In genomic region chr6:93348141-93348540, GRCm38 (mm10) we compare ENCODE assay signal across 31 mouse cellular contexts.
"Had no signal": no experiment of that assay in that cellular context is flagged by ENCODE, and none has a peak within 500 bp of the region (broad histone marks: within the 10 kb centered on the region; RNA-seq: fewer than 3 reads in every experiment).

No protein-coding gene starts in this region.

- DNase-seq: heart, adult 18-20 months; heart, adult 2 months; heart, postnatal 10 days; heart, postnatal 14 days; heart, postnatal 36 days; heart, postnatal 4 days; kidney, adult 11 months; kidney, postnatal 10 days; kidney, postnatal 14 days; kidney, postnatal 25 days; kidney, postnatal 4 days; layer of hippocampus, adult 9-11 months; layer of hippocampus, postnatal 36 days had no signal

- H3K4me1 ChIP-seq: heart, embryonic 10.5 days; heart, embryonic 12.5 days; hindbrain, embryonic 12.5 days; intestine, embryonic 15.5 days had no signal

- H3K27ac ChIP-seq: heart, adult 2 months; heart, embryonic 10.5 days; heart, embryonic 13.5 days; heart, embryonic 15.5 days; hindbrain, embryonic 10.5 days; hindbrain, embryonic 12.5 days; hindbrain, embryonic 13.5 days; hindbrain, embryonic 14.5 days; hindbrain, embryonic 15.5 days; hindbrain, postnatal 0 days; intestine, embryonic 15.5 days; kidney, postnatal 0 days; left cerebral cortex, adult 2 months had no signal

- H3K4me3 ChIP-seq: heart, adult 2 months; heart, embryonic 10.5 days; heart, embryonic 12.5 days; heart, embryonic 13.5 days; heart, embryonic 15.5 days; hindbrain, embryonic 10.5 days; hindbrain, embryonic 12.5 days; hindbrain, embryonic 13.5 days; hindbrain, embryonic 15.5 days; intestine, embryonic 15.5 days; left cerebral cortex, adult 2 months had no signal

- H3K9me3 ChIP-seq: heart, embryonic 10.5 days; heart, embryonic 12.5 days; heart, embryonic 13.5 days; heart, embryonic 15.5 days; hindbrain, embryonic 10.5 days; hindbrain, embryonic 12.5 days; hindbrain, embryonic 13.5 days; hindbrain, embryonic 15.5 days; intestine, embryonic 15.5 days had no signal

- H3K4me2 ChIP-seq: heart, embryonic 11.5 days; heart, embryonic 12.5 days; heart, embryonic 13.5 days; heart, embryonic 15.5 days; hindbrain, embryonic 12.5 days; hindbrain, embryonic 13.5 days; hindbrain, embryonic 14.5 days; hindbrain, embryonic 15.5 days; intestine, embryonic 15.5 days had no signal

- H3K36me3 ChIP-seq: heart, embryonic 10.5 days; heart, embryonic 12.5 days; heart, embryonic 13.5 days; heart, embryonic 15.5 days; hindbrain, embryonic 10.5 days; hindbrain, embryonic 12.5 days; hindbrain, embryonic 13.5 days; hindbrain, embryonic 15.5 days; intestine, embryonic 15.5 days had no signal

- H3K9ac ChIP-seq: heart, embryonic 12.5 days; heart, embryonic 13.5 days; heart, embryonic 15.5 days; hindbrain, embryonic 12.5 days; hindbrain, embryonic 13.5 days; hindbrain, embryonic 14.5 days; hindbrain, embryonic 15.5 days; intestine, embryonic 15.5 days had no signal

- ATAC-seq: hindbrain, embryonic 16.5 days; hindbrain, postnatal 0 days; inflammation-experienced regulatory T-cells, adult 6 months; intestine, embryonic 15.5 days; intestine, embryonic 16.5 days; intestine, postnatal 0 days had no signal

- H3K27me3 ChIP-seq: heart, embryonic 12.5 days; heart, embryonic 13.5 days; heart, embryonic 15.5 days; hindbrain, embryonic 12.5 days; hindbrain, embryonic 13.5 days; hindbrain, embryonic 15.5 days; intestine, embryonic 15.5 days had no signal
